Mouse (Mus musculus) embryo, embryonic 10 days (tissue): ENCODE results near the gene Pak7.

Source experiments
- DNase-seq: peaks from one replicate; pipeline ENCODE4 v3.0.0-alpha.2; 2015; ENCODE audit warnings: low spot score

Pak7 gene

GRCm38 (mm10) chr2:136048464-136048863 is 339.3 kb downstream of the Pak7 start:
- no peak for DNase-seq
